Mouse (Mus musculus): Measurements from ENCODE around the gene Grhl1.

Grhl1 gene

DNA sequence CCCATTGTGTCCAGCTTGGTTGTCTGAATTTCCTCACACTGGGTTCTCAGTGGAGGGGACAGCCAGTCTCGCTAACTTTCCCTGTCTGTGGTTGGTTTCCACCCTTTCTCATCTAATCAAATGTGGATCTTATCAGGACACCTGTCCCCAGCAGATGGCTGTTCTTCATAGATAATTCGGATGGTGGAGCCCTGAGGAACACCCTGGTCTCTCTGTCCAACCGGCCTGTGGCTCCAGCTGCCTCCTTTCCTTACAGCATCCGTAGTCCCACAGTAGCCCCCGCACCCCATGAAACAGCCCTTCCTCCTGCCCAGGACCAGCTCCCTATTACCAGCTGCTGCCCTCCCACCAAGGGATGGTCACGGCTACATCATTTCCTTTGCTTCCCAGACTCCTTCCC lies 73.8 kb downstream of the Grhl1 start:
- DNase-seq (ENCODE audit: low spot score): no peak

DNA sequence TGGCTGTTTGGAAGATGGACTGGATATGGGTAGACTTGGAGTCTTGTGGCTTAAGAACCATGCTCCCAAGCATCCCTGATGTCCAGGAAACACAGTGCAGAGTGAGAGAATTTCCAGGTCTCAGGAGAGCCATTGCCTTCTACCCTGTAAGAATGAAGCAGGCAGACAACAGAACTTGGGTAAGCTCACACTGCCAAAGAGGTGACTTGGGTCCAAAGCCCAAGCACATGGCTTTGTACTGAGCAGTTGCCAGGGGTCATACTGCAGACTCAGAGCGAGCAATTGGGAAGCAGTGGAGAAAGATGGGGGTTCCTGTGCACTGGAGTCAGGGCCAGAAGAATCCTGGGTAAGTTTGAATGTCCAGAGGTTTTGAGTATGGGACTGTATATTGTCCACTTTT lies 76.0 kb downstream of the Grhl1 start:
- no peak for DNase-seq (ENCODE audit: low spot score)

DNA sequence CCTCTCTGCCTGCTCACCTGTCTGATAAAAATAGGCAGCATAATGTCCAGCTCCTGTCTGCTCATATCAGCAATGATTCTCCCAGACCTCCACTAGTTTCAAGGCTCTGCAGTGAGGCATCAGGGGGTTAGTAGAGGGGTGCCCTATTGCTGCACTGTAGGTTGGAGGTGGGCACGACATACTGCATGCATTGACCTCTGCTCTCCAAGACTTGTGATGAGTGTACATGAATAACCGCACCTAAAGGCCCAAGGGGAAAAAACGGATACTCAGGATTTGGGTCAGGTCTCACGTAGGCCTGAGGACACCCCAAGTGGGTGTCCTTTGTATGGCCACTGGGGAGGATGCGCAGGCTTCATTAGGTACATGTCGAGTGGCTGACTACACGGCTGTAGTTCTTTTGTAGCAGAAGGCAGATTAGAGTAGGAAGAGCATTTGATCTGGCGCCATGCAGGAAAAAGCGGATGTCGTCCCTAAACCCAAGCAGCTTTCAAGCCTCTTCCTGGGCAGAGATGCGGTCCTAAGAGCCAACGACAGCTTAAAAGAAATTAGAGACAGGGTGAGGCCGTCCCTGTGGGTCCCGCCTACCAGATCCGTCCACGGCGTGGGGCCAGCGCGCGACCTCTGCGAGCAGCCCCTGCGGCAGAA lies 78.5 kb downstream of the Grhl1 start:
- no peak for DNase-seq (ENCODE audit: low spot score)

- peak; percentile 98 for DNase-seq (ENCODE audit: low spot score)
Observed at GRCm38 (mm10) chr12:24651063-24651557, 79.0 kb downstream of the Grhl1 start, which contains the start of gene Klf11. Gene Klf11 (plus strand): TSS chr12:24651274.

- peak; percentile 98 for DNase-seq (ENCODE audit: low spot score)
Observed at GRCm38 (mm10) chr12:24651642-24652342, 79.7 kb downstream of the Grhl1 start.

- no peak for DNase-seq (ENCODE audit: low spot score)
Observed at GRCm38 (mm10) chr12:24654065-24654862, 82.2 kb downstream of the Grhl1 start.

DNA sequence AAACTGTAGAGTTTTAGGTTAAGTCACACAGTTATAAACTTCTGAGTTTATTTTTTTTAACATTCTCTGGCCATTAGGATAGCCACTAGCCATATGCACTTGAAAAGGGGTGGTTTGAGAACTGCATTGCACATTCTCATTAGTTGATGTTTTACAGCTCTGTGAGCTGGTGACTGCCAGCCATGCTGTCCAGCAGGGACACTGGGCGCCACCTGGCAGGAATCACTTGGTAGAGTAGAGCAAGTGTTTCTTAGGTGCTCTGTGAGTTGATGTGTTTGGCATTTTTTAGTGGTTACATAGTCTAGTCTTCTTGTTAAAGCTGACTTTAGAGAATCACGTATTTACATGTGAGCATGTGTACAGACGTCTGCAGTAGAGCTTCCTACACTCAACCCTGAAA lies 84.4 kb downstream of the Grhl1 start:
- DNase-seq (ENCODE audit: low spot score): no peak

GRCm38 (mm10) chr12:24658998-24659397 lies 86.9 kb downstream of the Grhl1 start:
- DNase-seq (ENCODE audit: low spot score): no peak

DNA sequence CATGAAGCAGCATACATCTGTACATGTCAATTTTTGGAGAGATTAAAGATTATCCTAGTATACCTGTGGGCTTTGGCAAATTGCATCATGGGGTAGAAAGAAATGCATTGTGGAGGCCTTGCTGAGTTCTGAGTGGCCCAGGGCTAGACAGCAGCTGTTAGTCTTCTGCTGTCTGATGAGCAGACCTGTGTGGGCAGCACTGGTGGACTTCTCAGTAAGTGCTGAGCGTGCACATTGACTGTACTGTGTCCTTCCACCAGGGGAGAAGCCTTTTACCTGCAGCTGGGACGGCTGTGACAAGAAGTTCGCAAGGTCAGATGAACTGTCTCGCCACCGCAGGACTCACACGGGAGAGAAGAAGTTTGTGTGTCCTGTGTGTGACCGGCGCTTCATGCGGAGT lies 87.8 kb downstream of the Grhl1 start:
- no peak for DNase-seq (ENCODE audit: low spot score)

DNA sequence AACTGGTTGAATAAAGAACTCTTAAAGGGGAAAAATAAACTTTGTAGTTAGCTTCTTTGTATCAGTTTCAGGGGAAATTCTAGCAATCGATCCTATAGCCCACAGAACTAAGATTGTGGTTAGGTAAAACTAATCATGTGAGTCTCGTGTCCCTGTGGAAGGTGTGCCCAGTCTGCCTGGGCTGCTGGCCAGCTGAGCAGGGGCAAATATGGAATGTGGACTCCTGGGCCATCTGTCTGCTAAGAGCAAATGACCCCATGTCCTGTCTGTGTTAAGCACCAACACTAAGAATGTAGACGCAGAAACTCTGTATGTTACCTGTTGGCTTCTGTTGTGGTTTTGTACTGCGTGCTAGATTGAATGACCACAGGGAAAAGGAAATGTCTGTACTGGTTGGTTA lies 89.0 kb downstream of the Grhl1 start:
- no peak for DNase-seq (ENCODE audit: low spot score)

- no peak for DNase-seq (ENCODE audit: low spot score)
Observed at GRCm38 (mm10) chr12:24662131-24662530, 90.0 kb downstream of the Grhl1 start.
